Mouse (Mus musculus): ENCODE measurements around the gene Gm11127.
"Not testable (repeated sequence)": the region's sequence is repeated elsewhere in the genome, so short reads cannot be mapped to it uniquely, and the experiment has no call there.

The Gm11127 gene

DNA sequence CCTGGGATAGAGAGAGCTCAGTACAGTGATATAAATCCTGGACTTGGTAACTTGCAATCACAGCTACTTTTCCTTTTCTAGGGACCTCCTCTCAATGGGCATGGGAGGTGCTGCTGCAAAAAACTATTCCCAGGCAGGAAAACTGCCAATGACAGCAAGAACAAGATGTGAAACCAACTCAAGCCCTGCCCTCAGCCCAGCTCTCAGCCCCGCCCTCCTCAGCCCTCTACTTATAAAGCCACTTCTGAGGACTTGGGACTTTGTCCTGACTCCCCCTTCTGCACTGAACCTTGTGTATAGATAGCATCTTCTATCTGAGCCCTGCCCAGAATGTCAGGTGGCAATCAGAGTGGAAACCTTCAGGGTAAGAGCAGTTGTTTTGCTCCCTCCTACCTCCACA lies at the start of gene Gm11127:
Gene Gm11127, minus strand, starts transcription at position 10 of the 400 bp plus-strand sequence.
- DNase-seq (ENCODE audit: low spot score in 2 of 2), result not testable (repeated sequence)

DNA sequence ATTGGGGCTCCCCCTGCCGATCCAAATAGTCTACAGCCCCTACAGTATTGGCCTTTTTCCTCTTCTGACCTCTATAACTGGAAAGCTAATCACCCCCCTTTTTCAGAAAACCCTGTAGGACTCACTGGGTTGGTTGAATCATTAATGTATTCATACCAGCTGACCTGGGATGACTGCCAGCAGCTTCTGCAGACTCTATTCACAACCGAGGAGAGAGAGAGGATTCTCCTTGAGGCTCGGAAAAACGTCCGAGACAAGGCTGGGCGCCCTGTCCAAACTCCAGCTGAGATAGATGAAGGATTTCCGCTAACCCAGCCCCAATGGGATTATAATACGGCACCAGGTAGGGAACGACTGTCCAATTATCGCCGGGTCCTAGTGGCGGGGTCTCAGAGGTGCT lies 43.9 kb upstream of the Gm11127 start:
- not testable (repeated sequence) for DNase-seq (ENCODE audit: low spot score in 2 of 2)

DNA sequence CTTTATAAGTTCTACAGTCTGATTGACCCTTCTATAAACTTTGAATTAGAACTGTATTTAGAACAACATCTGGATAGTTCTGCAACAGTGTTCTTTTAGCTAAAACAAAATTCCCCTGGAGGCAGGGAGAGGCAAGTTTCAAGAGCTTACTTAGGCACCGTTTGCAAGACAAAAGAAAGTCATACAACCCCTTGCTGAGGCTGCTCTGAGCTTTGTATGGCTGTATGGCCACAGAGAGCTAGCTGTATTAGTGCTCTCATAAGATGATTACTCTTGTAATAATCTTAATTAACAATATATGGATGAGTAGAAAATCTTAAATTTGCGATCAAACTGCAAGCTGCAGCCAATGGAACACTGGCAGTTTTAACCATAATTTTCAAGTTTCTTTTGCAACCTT lies 41.4 kb upstream of the Gm11127 start:
- not testable (repeated sequence) for DNase-seq (ENCODE audit: low spot score in 2 of 2)

DNA sequence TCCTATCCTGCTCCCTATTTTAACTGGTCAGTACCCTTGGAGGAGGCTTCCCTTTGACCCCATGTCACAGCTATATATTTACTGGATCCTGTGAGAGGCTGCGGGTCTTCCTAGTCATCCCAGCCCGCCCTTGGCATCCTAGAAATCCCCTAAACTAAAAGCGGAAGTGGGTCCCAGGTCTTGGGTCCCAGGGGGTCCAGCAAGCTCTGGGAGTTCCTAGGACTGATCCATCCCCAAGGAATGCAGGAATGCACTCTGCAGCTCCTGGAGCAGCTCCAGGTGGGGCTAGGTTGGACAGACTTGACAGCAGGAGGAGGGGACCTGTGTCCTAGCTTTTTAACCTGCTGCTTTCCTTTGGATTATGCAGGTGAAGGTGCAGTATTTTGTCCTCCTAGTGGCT lies 35.8 kb upstream of the Gm11127 start:
- DNase-seq (ENCODE audit: low spot score in 2 of 2), result no peak

DNA sequence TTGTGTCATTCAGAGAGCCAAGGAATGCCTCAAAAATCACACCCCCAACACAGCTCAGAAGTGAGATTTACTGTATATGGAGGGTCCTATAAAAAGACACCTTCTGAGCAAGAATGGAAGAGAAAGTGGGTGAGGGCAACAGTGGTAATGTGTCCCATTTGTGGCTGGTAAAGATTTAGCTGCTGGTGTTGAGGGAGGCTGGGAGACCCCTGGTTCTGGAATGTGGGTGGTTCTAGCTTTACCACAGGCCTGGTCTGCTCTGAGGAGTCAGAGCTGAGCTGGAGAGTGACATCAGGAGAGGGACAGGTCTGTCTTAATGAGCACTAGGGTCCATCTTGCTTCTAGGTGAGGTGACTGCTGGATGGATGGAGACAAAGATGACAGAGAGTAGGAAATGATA lies 34.3 kb upstream of the Gm11127 start:
- DNase-seq (ENCODE audit: low spot score in 2 of 2), result not testable (repeated sequence)

DNA sequence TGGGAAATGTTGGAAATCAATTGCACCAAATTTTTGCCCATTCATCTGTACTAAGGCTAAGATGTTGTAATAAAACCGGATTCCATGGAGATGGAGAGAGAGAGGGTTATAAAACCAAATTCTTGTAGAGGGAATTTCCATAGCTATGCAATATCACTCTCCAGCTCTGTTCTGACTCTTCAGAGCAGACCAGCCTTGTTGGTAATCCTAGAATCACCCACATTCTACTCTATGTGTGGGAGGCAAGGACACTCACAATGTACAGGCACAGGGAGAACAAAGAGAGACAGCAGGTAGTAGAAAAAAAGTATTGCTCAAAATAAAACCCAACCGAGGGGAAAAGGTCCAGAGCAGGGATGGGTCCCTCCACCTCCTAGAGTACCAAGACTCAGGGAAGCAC lies 33.8 kb upstream of the Gm11127 start:
- not testable (repeated sequence) for DNase-seq (ENCODE audit: low spot score in 2 of 2)

DNA sequence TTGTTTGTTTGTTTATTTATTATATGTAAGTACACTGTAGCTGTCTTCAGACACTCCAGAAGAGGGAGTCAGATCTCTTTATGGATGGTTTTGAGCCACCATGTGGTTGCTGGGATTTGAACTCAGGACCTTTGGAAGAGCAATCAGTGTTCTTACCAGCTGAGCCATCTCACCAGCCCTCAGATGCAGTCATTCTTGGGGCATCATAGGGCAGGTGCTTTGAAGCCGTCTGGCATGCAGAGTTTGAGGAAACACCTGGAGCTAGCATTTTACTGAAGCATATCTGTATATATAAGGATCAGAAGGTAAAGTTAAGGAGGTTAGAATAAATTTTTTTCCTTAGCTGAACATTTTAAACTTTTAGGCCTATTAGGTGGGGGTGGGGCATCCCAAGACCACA lies 27.8 kb upstream of the Gm11127 start:
- DNase-seq (ENCODE audit: low spot score in 2 of 2), result not testable (repeated sequence)

DNA sequence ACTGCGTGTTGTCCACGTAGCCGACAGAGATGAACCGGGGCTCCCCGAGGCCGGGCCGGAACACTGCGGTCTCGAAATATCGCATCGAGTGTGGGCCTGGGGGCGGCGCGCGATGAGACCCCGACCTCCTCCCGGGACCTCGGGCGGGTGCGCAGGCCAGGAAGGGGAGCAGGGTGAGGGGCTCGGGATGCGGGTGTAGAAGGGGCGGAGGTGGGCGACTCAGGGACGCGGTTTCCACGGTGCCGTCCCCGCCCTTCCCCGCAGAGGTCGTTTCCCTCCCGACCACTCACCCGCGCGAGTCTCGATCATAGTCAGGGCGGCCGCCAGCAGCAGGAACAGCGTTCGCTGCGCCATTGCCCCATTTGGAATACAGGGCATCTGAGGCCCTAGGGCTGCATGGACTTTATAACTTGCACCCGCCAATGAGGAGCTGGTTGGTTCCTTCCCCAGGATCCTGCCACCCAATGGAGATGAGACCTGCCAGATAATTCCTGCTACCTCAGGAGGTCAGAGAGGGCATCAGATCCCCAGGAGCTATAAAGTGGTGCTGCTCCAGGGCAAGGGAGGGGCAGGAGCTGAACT lies 25.8 kb upstream of the Gm11127 start:
- no peak for DNase-seq (ENCODE audit: low spot score in 2 of 2)

DNA sequence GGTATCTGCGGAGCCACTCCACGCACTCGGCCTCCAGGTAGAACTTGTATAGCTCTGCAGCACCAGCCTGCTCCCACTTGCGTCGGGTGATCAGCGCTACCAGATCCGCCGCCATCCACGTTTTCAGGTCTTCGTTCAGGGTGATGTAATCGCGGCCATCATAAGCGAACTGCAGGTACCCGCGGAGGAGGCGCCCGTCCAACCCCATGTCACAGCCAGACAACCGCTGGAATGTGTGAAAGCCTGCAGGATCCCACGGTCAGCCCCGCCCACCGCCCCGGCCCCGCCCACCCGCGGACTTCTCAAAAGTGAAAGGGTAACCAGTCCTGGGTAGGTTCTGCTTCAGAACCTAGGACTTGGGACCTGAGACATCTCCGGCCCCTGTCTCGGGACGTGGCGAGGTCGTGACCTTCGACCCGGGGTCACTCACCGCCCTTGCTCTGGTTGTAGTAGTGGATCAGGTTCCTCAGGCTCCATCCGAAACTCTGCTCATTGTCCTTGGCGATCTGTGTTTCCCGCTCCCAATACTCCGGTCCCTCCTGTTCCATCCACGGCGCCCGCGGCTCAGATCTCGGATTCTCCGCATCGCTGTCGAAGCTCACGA lies 25.2 kb upstream of the Gm11127 start:
- no peak for DNase-seq (ENCODE audit: low spot score in 2 of 2)

DNA sequence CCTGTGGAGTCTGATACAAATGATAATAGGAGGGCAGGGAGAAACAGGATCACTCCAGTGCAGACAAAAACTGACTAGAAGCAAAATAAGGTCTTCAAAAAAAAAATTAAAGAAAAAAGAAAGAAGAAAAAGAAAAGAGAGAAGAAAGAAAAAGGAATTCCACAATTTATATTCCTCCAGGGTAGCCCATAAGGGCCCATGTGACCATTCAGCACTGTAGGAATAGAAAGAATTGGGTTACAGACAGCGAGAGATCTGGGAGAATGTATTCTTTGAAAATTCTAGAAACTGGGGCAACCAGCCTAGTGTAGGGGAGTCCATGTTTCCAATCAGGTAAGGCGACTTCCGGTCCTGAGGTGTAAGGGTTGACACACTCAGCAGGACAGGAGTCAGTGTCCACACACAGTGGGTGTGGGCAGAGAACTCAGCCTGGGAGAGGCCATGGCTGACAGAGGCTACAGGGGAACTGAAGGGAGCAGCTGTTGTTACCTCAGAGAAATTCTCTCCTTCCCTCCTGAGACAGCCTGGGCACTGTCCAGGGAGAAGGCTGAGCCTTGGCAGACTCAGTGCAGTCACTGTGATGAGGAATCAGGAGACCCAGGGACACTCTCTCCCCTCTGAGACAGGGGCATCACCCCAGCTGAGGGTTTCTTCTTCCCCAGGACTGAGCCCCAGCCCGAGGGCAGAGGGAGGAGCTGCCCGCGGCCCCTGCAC lies 24.5 kb upstream of the Gm11127 start:
- not testable (repeated sequence) for DNase-seq (ENCODE audit: low spot score in 2 of 2)

DNA sequence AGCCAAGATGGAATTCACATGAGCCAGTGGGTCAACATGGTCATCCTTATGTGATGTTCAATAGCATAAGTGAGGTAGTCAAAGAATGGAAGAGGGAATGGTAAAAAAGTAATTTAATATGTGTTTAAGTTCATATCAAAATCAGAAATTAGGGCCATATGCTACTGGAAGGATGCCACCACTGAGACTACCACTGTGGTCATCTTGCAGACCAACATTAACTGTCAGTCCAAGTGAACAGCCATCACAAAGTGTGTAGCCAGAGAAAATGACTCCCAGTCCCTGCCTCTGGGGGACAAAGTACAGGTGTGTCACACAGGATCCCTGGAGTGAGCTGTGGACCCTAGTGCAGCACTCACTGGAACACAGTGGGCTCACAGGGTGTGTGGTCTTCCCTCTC lies 23.7 kb upstream of the Gm11127 start:
- not testable (repeated sequence) for DNase-seq (ENCODE audit: low spot score in 2 of 2)

DNA sequence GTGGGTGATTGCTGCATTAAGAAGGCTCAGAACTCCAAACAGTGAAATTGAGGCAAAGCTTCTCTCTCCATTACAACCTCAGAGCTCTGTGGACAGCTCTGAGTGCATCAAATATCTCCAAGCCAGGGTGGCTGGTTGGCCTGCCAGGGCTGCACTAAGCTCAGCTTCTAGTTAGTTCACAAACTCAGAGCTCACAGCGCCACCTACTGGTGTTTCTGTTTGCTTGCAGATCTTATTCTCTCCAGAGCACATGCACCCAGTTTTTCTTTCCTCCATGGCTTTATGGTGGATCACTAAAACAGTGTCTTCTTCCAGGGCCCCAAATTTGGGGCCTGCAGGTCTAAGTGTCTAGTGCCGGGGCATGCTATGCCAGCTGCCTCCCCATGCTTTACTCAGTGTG lies 2.7 kb upstream of the Gm11127 start:
- DNase-seq (ENCODE audit: low spot score in 2 of 2), result peak; percentile 59 to 75

DNA sequence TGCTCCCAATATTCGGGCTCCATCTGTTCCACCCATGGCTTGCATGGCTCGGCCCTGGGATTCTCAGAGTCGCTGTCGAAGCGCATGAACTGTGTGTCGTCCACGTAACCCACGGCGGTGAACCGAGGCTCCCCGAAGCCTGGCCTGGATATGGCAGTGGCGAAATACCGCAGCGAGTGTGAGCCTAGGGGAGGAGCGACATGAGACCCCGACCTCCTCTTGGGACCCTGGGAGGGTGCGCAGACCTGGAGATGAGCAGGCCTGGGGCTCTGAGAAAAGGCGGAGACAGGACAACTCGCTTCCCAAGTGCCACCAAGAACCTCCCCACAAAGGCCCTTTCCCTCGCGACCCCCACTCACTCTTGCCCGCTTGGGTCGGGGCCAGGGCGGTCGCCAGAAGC lies 244 bp downstream of the Gm11127 start:
- DNase-seq (ENCODE audit: low spot score in 2 of 2), result not testable (repeated sequence)

DNA sequence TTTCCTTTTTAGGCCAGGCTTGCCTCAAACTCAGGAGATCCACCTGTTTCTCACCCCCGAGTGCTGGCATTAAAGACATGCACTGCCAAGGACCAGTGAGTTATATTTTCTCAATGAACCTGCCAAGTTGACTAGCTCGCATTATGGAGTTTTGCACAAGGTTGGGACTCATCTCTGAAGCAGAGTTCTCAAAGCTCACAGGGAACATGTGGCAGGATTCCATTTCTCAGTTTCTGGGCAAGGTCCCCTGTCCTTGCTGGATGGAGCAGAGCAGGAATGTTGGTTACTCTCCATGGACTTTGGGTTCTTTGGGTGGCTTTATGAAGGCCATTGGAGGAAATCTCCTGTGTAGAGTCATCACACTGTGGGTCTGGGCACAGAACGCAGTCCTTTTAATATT lies 14.9 kb downstream of the Gm11127 start:
- DNase-seq (ENCODE audit: low spot score in 2 of 2), result no peak

DNA sequence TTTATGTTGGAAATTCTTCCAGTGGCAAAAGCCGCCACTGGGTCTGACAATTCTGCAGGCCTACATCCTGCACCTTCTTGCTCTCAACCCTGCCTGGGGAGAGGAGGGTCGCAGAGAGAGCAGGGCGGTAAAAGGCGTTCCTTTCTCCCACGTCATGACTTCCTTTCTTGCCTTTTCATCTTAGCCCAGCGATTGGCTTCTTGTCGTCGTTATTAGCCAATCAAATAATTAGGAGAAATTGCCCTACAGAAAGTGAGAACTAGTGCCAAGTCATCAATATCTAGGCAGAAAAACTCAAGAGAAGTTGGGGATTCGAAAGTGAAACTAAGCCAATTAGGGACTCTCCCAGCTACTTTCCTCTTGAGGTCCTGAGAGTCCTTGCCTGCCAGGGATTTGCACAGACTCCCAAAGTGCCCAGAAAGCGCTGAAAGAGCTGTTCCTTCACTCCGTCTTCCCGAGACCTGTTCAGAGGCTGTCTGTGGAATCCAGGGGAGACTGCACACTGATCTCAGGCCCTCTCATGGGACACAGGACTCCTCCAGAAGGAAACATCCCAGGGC lies 15.5 kb downstream of the Gm11127 start, which contains the start of the genes H2-T22 and Gm6034:
Gene H2-T22, minus strand, starts transcription at position 138 of the 560 bp plus-strand sequence.
Gene Gm6034, plus strand, starts transcription at position 352 of the 560 bp plus-strand sequence.
- DNase-seq (ENCODE audit: low spot score in 2 of 2), result peak in 1 of 2 experiments; percentile 71

DNA sequence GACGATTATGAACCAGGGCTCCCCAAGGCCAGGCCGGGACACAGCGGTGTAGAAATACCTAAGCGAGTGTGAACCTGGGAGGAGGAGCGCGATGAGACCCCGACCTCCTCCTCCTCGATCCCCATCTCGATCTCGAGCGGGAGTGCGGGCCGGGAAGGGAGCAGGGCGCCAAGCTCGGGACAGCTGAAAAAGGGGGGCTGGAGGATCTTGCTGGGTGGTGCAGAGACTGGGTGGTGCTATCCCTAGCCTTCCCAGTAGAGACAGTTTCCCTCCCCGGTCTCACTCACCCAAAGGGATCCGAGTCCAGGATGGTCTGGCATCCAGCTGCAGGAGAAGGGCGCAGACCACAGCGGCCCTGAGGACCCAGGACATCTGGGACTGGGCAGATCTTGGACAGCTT lies 16.1 kb downstream of the Gm11127 start:
- not testable (repeated sequence) for DNase-seq (ENCODE audit: low spot score in 2 of 2)

DNA sequence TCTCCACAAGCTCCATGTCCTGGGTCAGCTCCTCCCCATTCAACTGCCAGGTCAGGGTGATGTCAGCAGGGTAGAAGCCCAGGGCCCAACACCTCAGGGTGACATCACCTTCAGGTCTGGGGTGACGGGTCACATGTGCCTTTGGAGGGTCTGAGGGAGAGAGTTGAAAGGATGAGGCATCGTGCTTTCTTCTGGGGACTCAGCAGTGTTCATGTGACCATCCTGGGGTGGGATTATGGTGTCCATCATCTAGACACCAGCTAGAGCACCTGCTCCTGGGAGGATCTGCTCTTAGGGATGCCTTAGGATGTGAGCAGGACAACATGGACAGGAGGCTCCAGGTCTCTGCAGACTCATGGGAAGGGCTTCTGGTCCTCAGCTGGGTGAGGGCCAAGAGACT lies 17.6 kb downstream of the Gm11127 start:
- not testable (repeated sequence) for DNase-seq (ENCODE audit: low spot score in 2 of 2)

DNA sequence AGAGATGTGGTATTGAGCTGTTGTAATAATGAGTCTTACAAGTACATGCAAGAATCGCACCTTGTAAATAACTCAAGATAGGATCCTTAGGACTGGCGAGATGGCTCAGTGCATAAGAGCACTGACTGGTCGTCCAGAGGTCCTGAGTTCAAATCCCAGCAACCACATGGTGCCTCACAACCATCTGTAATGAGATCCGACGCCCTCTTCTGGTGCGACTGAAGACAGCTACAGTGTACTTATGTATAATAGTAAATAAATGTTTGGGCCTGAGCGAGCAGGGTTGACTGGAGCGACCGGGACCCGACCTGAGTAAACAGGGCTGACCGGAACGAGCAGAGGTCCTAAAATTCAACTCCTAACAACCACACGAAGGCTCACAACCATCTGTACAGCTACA lies 22.0 kb downstream of the Gm11127 start:
- not testable (repeated sequence) for DNase-seq (ENCODE audit: low spot score in 2 of 2)

DNA sequence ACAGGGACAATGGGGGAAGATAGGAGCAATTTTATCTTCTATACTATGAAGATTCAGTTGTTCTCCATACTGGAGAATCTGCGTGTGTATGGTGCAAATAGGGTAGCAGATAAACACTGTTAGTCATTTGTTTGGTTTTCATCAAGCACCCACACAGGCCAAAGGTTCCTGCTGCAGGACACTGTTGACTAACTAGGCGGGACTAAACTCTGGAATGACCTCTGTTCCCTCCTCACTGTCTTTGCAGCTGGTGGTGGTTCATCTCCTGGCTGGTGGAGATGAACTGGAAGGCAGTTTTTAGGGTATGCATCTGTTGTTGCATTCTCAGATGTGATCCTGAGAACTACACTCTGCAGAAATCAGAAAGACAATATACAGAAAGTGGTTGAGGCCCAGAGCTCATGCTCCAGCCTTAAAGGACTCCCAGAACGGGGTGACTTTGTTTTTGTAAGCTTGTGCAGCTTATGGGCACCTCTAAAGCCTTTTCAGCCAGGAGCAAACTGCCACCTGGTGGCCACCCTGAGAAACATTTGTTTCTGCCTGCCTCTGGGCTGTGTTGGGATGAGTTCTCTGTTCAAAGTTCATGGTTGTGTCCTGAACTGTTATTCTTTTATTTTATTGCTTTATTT lies 23.0 kb downstream of the Gm11127 start:
- DNase-seq (ENCODE audit: low spot score in 2 of 2), result not testable (repeated sequence)

DNA sequence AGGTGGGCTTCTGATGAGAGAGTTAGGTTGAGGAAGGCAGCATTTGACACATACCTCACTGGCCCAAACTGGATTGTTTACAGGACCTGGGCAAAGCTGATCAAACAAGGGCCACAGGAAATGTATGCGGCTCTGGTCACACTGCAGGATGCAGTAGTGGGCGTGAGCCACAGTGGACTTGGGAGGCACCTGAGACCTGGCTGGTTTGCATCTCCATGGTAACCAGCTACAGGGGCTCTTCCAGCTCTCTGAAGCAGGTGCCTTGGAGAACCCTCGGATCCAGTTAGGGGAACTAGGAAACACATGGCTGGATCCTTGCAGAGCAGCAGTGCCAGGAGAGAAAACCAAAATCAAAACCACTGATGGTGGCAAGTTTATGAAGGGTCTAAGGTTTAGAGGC lies 23.6 kb downstream of the Gm11127 start:
- not testable (repeated sequence) for DNase-seq (ENCODE audit: low spot score in 2 of 2)

DNA sequence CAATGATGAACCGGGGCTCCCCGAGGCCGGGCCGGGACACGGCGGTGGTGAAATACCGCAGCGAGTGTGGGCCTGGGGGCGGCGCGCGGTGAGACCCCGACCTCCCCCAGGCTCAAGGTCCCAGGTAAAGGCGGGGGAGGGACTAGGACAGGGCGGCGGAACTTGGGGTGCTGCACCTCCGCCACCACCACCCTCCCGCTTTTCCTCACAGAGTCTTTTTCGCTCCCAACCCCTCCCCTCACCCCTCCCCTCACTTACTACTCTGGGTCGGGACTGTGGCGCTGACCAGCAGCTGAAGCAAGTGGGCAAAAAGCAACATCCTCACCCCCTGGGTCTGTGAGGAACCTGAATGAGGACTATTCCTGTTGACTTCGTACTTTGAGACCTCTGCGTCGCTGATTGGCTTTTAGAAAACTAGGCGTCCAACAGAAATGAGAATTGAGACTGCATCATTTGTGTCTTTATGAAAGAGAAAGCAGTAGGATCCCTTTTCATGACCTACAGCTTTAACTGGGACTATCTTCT lies 25.8 kb downstream of the Gm11127 start, which contains the start of gene H2-T23:
Gene H2-T23, minus strand, starts transcription at position 505 of the 525 bp plus-strand sequence.
- DNase-seq (ENCODE audit: low spot score in 2 of 2), result not testable (repeated sequence)
